Mouse (Mus musculus): ENCODE data around the gene Apol10a. TPM values are rescaled to one million over a fixed set of nuclear protein-coding genes. Genes with fewer than 3 reads are reported as not detected.

The Apol10a gene
- polyA plus RNA-seq (2012; rRNA removed): 0.01 TPM in 1 of 2 replicates, not detected in the other

DNA sequence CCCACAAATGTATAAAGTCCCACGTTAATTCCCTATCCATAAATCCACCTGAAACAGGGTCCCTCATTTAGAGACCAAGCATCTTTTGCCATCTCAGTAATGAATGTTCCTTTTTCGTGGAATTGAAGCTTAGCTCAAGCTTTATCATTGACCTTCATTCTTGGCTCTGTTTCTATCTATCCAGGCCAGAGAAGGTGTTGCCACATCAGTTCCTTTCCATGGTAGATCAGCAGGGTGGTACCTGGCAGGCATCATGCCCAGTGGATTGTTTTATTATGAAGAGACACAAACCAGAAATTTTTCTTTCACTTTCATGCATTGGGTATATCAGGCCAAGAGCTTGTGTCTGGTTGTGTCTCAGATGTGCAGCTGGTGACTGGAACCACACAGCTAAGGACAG is at the start of gene Apol10a:
Apol10a (plus strand) TSS at position 355 of the 400 bp plus-strand sequence.

DNA sequence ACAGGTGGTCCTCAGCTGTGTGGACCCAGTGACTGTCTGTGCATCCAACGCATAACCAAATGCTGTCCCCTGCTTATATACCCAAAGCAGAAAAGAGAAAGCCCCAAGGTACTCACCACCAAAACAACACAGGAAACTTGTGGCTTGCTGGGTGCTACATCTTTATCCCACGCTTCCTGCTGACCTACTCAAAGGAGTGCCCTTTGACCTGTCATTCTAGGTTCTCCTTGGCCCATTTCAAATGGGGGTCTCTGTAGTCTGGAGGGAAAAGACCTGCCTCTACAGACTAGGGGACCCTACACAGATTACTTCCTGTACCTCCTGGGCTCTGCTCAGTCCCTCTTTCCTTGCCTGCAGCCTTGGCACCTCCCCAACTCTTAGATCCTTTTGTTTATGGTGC is 29.5 kb upstream of the Apol10a start, which contains the start of gene Apol7b:
Apol7b (minus strand) TSS at position 101 of the 400 bp plus-strand sequence.

GRCm38 (mm10) chr15:77507966-77508365 is 31.1 kb downstream of the Apol10a start, which contains the start of gene Apol11a:
TSS of gene Apol11a (plus strand) at chr15:77508271.

GRCm38 (mm10) chr15:77533216-77533615 is 56.4 kb downstream of the Apol10a start, which contains the start of gene Apol7c:
TSS of gene Apol7c (minus strand) at chr15:77533316.

Other genes starting within 250 kb of the Apol10a start
- 20.4 and 23.4 TPM in 2 replicates for gene Rbfox2, start 170.0 kb upstream of the Apol10a start, polyA plus RNA-seq (2012; rRNA removed)
- gene Apol7a, start 77.9 kb upstream of the Apol10a start, polyA plus RNA-seq (2012; rRNA removed): 13.9 and 21.6 TPM in 2 replicates
- 0.08 and 0.26 TPM in 2 replicates for gene Apol9a, start 65.9 kb upstream of the Apol10a start, polyA plus RNA-seq (2012; rRNA removed)
- not detected in 2 replicates for gene Apol7b, start 29.6 kb upstream of the Apol10a start, polyA plus RNA-seq (2012; rRNA removed)
- 0.02 and 0.04 TPM in 2 replicates for gene Apol11a, start 31.2 kb downstream of the Apol10a start, polyA plus RNA-seq (2012; rRNA removed)
- gene Apol7c, start 56.3 kb downstream of the Apol10a start, polyA plus RNA-seq (2012; rRNA removed): 0.01 TPM in 1 of 2 replicates, not detected in the other
- gene 1700025B11Rik, start 84.8 kb downstream of the Apol10a start, polyA plus RNA-seq (2012; rRNA removed): not detected in 2 replicates
- gene Apol10b, start 119.1 kb downstream of the Apol10a start, polyA plus RNA-seq (2012; rRNA removed): 0.02 and 0.04 TPM in 2 replicates
- gene Gm36245, start 122.2 kb downstream of the Apol10a start, polyA plus RNA-seq (2012; rRNA removed): not detected in 2 replicates
- gene Apol11b, start 166.2 kb downstream of the Apol10a start, polyA plus RNA-seq (2012; rRNA removed): 0.67 and 1.5 TPM in 2 replicates
- 0.02 and 0.13 TPM in 2 replicates for gene Apol7e, start 221.8 kb downstream of the Apol10a start, polyA plus RNA-seq (2012; rRNA removed)

All from liver, embryonic 18 days (tissue).